Mouse (Mus musculus) MEL (cell line): ENCODE measurements around the gene Zbed3. TPM values are rescaled to one million over a fixed set of nuclear protein-coding genes. Genes with fewer than 3 reads are reported as not detected.

Experiments used
- DNase-seq: peaks from one replicate; pipeline ENCODE4 v3.0.0; 2011; ENCODE audit warnings: low read depth, low spot score
- H3K27ac ChIP-seq: 2 replicates; pipeline ENCODE4 v1.5.1; 2012; ENCODE audit warnings: low read depth, mild to moderate bottlenecking, control low read depth, low read length, moderate library complexity; ENCODE audit not compliant: control insufficient read depth
- H3K27me3 ChIP-seq, 2 experiments: fragments of 150-350 bp in 1 of 2; sonication (generic) in 1 of 2; 2 replicates each; pipeline ENCODE4 v1.6.1; 2012; ENCODE audit warnings: low read length in 2 of 2, mild to moderate bottlenecking in 2 of 2, improper control_type of control experiment in 1 of 2, moderate library complexity in 1 of 2; ENCODE audit not compliant: insufficient read depth in 2 of 2, control insufficient read depth in 1 of 2
- H3K36me3 ChIP-seq, 2 experiments: 2 replicates each; pipeline ENCODE4 v1.6.1; 2012 to 2014; ENCODE audit warnings: low read length in 2 of 2, improper control_type of control experiment in 1 of 2, inconsistent platforms in 1 of 2, mild to moderate bottlenecking in 1 of 2; ENCODE audit not compliant: insufficient read depth in 2 of 2, control insufficient read depth in 1 of 2
- H3K4me1 ChIP-seq, 2 experiments: fragments of 150-350 bp in 1 of 2; sonication (generic) in 1 of 2; 2 replicates each; pipeline ENCODE4 v1.6.1; 2012; ENCODE audit warnings: low read length in 2 of 2, improper control_type of control experiment in 1 of 2, mild to moderate bottlenecking in 1 of 2; ENCODE audit not compliant: insufficient read depth in 2 of 2, control insufficient read depth in 1 of 2
- H3K4me3 ChIP-seq, 2 experiments: fragments of 150-350 bp in 1 of 2; sonication (generic) in 1 of 2; 2 replicates each; pipeline ENCODE4 v1.5.1; 2012; ENCODE audit warnings: low read depth in 2 of 2, low read length in 2 of 2, mild to moderate bottlenecking in 2 of 2, moderate library complexity in 2 of 2, control low read depth in 1 of 2, improper control_type of control experiment in 1 of 2; ENCODE audit not compliant: control insufficient read depth in 1 of 2, insufficient read depth in 1 of 2
- H3K79me2 ChIP-seq: 2 replicates; pipeline ENCODE4 v1.6.1; 2012; ENCODE audit warnings: mild to moderate bottlenecking, low read length, moderate library complexity; ENCODE audit not compliant: control insufficient read depth, poor library complexity, insufficient read depth
- H3K9ac ChIP-seq: 2 replicates; pipeline ENCODE4 v1.6.1; 2012; ENCODE audit warnings: low read depth, mild to moderate bottlenecking, control low read depth, low read length, moderate library complexity; ENCODE audit not compliant: control insufficient read depth, poor library complexity, severe bottlenecking
- H3K9me3 ChIP-seq: fragments of 150-350 bp; sonication (generic); replicated peaks from 2 replicates; pipeline ENCODE4 v1.6.1; 2012; ENCODE audit warnings: mild to moderate bottlenecking, low read length, improper control_type of control experiment, moderate library complexity; ENCODE audit not compliant: insufficient read depth
- BHLHE40 ChIP-seq: IDR thresholded peaks from 2 replicates; pipeline ENCODE4 v1.6.1; 2012; ENCODE audit warnings: low read depth, mild to moderate bottlenecking, inconsistent platforms, low read length, improper control_type of control experiment, borderline replicate concordance
- CHD2 ChIP-seq: IDR thresholded peaks from 2 replicates; pipeline ENCODE4 v1.6.1; 2011; ENCODE audit warnings: low read length, improper control_type of control experiment
- ELF1 ChIP-seq: IDR thresholded peaks from 2 replicates; pipeline ENCODE4 v1.6.1; 2014; ENCODE audit warnings: low read depth, mild to moderate bottlenecking, inconsistent platforms, low read length, improper control_type of control experiment, moderate library complexity
- EP300 ChIP-seq, 2 experiments: IDR thresholded peaks; 2 replicates each; pipeline ENCODE4 v1.6.1; 2011; ENCODE audit warnings: improper control_type of control experiment in 2 of 2, low read length in 2 of 2, low read depth in 1 of 2, mild to moderate bottlenecking in 1 of 2
- ETS1 ChIP-seq: IDR thresholded peaks from 2 replicates; pipeline ENCODE4 v1.6.1; 2012; ENCODE audit warnings: low read depth, mild to moderate bottlenecking, inconsistent platforms, low read length, improper control_type of control experiment, moderate library complexity
- GABPA ChIP-seq: IDR thresholded peaks from 2 replicates; pipeline ENCODE4 v1.6.1; 2012; ENCODE audit warnings: low read depth, mild to moderate bottlenecking, inconsistent platforms, low read length, improper control_type of control experiment, moderate library complexity
- GATA1 ChIP-seq: IDR thresholded peaks from 2 replicates; pipeline ENCODE4 v1.6.1; 2011; ENCODE audit warnings: low read depth, low read length, improper control_type of control experiment
- MAZ ChIP-seq: IDR thresholded peaks from 2 replicates; pipeline ENCODE4 v1.6.1; 2012; ENCODE audit warnings: low read depth, mild to moderate bottlenecking, inconsistent platforms, low read length, improper control_type of control experiment
- MEF2A ChIP-seq: IDR thresholded peaks from 2 replicates; pipeline ENCODE4 v1.6.1; 2014; ENCODE audit warnings: low read depth, mild to moderate bottlenecking, inconsistent platforms, low read length, improper control_type of control experiment; ENCODE audit not compliant: poor library complexity, insufficient replicate concordance, severe bottlenecking; ENCODE audit errors: extremely low read depth
- MXI1 ChIP-seq: IDR thresholded peaks from 2 replicates; pipeline ENCODE4 v1.6.1; 2011; ENCODE audit warnings: mild to moderate bottlenecking, low read depth, low read length, improper control_type of control experiment
- MYB ChIP-seq: IDR thresholded peaks from 2 replicates; pipeline ENCODE4 v1.6.1; 2011; ENCODE audit warnings: mild to moderate bottlenecking, low read depth, low read length, improper control_type of control experiment
- MYC ChIP-seq: IDR thresholded peaks from 2 replicates; pipeline ENCODE4 v1.6.1; 2011; ENCODE audit warnings: low read depth, mild to moderate bottlenecking, low read length, improper control_type of control experiment, moderate library complexity
- NELFE ChIP-seq: IDR thresholded peaks from 2 replicates; pipeline ENCODE4 v1.6.1; 2011; ENCODE audit warnings: low read depth, low read length, improper control_type of control experiment
- NRF1 ChIP-seq: IDR thresholded peaks from 2 replicates; pipeline ENCODE4 v1.6.1; 2014; ENCODE audit warnings: low read depth, mild to moderate bottlenecking, inconsistent platforms, low read length, improper control_type of control experiment, moderate library complexity; ENCODE audit not compliant: poor library complexity, insufficient read depth, severe bottlenecking
- POLR2AphosphoS5 ChIP-seq: IDR thresholded peaks from 2 replicates; pipeline ENCODE4 v1.6.1; 2012; ENCODE audit warnings: low read depth, borderline replicate concordance, mild to moderate bottlenecking, inconsistent platforms, low read length, moderate library complexity, mixed read lengths
- SIN3A ChIP-seq: IDR thresholded peaks from 2 replicates; pipeline ENCODE4 v1.6.1; 2012; ENCODE audit warnings: low read length, improper control_type of control experiment, inconsistent platforms
- TAL1 ChIP-seq: IDR thresholded peaks from 2 replicates; pipeline ENCODE4 v1.6.1; 2012; ENCODE audit warnings: mild to moderate bottlenecking, inconsistent platforms, low read length, moderate library complexity, mixed read lengths
- TBP ChIP-seq: IDR thresholded peaks from 2 replicates; pipeline ENCODE4 v1.8.0; 2011; ENCODE audit warnings: low read depth, low read length, improper control_type of control experiment
- TCF12 ChIP-seq: IDR thresholded peaks from 2 replicates; pipeline ENCODE4 v1.6.1; 2014; ENCODE audit warnings: low read depth, mild to moderate bottlenecking, inconsistent platforms, low read length, improper control_type of control experiment, moderate library complexity
- UBTF ChIP-seq: IDR thresholded peaks from 2 replicates; pipeline ENCODE4 v1.6.1; 2012; ENCODE audit warnings: low read depth, mild to moderate bottlenecking, inconsistent platforms, low read length, improper control_type of control experiment, moderate library complexity, borderline replicate concordance; ENCODE audit not compliant: insufficient read depth
- USF1 ChIP-seq: IDR thresholded peaks from 2 replicates; pipeline ENCODE4 v1.6.1; 2014; ENCODE audit warnings: low read depth, mild to moderate bottlenecking, inconsistent platforms, low read length, improper control_type of control experiment, moderate library complexity
- USF2 ChIP-seq, 2 experiments: IDR thresholded peaks; 2 replicates each; pipeline ENCODE4 v1.6.1; 2011 to 2012; ENCODE audit warnings: improper control_type of control experiment in 2 of 2, low read length in 2 of 2, borderline replicate concordance in 1 of 2, inconsistent platforms in 1 of 2, low read depth in 1 of 2, mild to moderate bottlenecking in 1 of 2; ENCODE audit not compliant: insufficient read depth in 1 of 2
- ZKSCAN1 ChIP-seq: IDR thresholded peaks from 2 replicates; pipeline ENCODE4 v1.6.1; 2012; ENCODE audit warnings: low read depth, mild to moderate bottlenecking, inconsistent platforms, low read length, improper control_type of control experiment, moderate library complexity
- ZNF384 ChIP-seq: IDR thresholded peaks from 2 replicates; pipeline ENCODE4 v1.6.1; 2012; ENCODE audit warnings: low read depth, mild to moderate bottlenecking, inconsistent platforms, low read length, improper control_type of control experiment
- polyA plus RNA-seq, 2 experiments: library from polyadenylated mRNA; stranded (reverse) in 1 of 2; unstranded in 1 of 2; fragments of >175 nt in 1 of 2; fragments of >200 nt in 1 of 2; gene quantifications; 2 replicates each; pipeline versions ENCODE4 v1.2.1 to v1.2.4; 2012; ENCODE audit warnings: low replicate concordance in 2 of 2, low read depth in 1 of 2; ENCODE audit not compliant: insufficient read length in 2 of 2, insufficient read depth in 1 of 2, missing spikeins in 1 of 2
- total RNA-seq: library from RNA; depleted of rRNA; stranded (reverse); fragments of 300-350 nt; gene quantifications from 2 replicates; pipeline ENCODE4 v1.2.3, GENCODE M21; 2012

Gene Zbed3
- total and polyA plus RNA-seq, 3 experiments, result not detected

- Histone ChIP-seq H3K27me3 (no peaks in the 10 kb centered on the region), H3K27ac (no peak overlapping the region), H3K36me3 (no peaks in the 10 kb centered on the region), H3K9ac (no peak overlapping the region), H3K9me3 (no peaks in the 10 kb centered on the region), H3K4me1 (no peaks in the 10 kb centered on the region), H3K79me2 (no peaks in the 10 kb centered on the region), H3K4me3 (no peak overlapping the region)
- TF ChIP-seq MYC (no peak), TCF12 (no peak), NRF1 (no peak), TAL1 (no peak), NELFE (no peak), SIN3A (no peak), POLR2AphosphoS5 (no peak), GABPA (no peak), MEF2A (no peak), MAZ (no peak), USF2 (IDR thresholded peaks at IDR 0.05; ENCODE audit: borderline replicate concordance in 1 of 2, insufficient read depth in 1 of 2, low read depth in 1 of 2, low read length in 2 of 2) (no peak)
- DNase-seq, result no peak
Observed at GRCm38 (mm10) chr13:95326611-95327344, 3.4 kb downstream of the Zbed3 start.

GRCm38 (mm10) chr13:95327345-95327741, 3.9 kb downstream of the Zbed3 start:
- TF ChIP-seq GABPA (no peak), MYB (no peak), SIN3A (no peak), UBTF (no peak), EP300 (IDR thresholded peaks at IDR 0.05; ENCODE audit: low read depth in 1 of 2, low read length in 2 of 2) (no peak), ELF1 (no peak), NRF1 (no peak), ZKSCAN1 (no peak), TBP (no peak), ETS1 (no peak), GATA1 (no peak), MYC (no peak), MXI1 (no peak), NELFE (no peak), USF2 (IDR thresholded peaks at IDR 0.05; ENCODE audit: borderline replicate concordance in 1 of 2, insufficient read depth in 1 of 2, low read depth in 1 of 2, low read length in 2 of 2) (no peak), TCF12 (no peak), BHLHE40 (no peak), USF1 (no peak), ZNF384 (no peak), CHD2 (no peak)

More at GRCm38 (mm10) chr13:95327345-95327741, 3.9 kb downstream of the Zbed3 start:
- H3K9me3 ChIP-seq, result no peaks in the 10 kb centered on the region
- H3K9ac ChIP-seq, result no peak overlapping the region
- H3K4me1 ChIP-seq, result no peaks in the 10 kb centered on the region
- H3K27me3 ChIP-seq, result no peaks in the 10 kb centered on the region
- H3K36me3 ChIP-seq, result no peaks in the 10 kb centered on the region
- H3K4me3 ChIP-seq, result no peak overlapping the region
- no peak for DNase-seq
- H3K27ac ChIP-seq, result no peak overlapping the region
- H3K79me2 ChIP-seq, result no peaks in the 10 kb centered on the region
